Mouse (Mus musculus): Measurements from ENCODE around the gene Phc2.
A peak's percentile ranks its signal among the peaks of the same experiment; 100 is the strongest.
"Not testable (repeated sequence)": the region's sequence is repeated elsewhere in the genome, so short reads cannot be mapped to it uniquely, and the experiment has no call there.

The Phc2 gene

GRCm38 (mm10) chr4:128654505-128655381 lies at the start of gene Phc2:
TSS of gene Phc2 (plus strand) at chr4:128654702.
- peak; percentile 92 for DNase-seq

- no peak for DNase-seq
Observed at GRCm38 (mm10) chr4:128606586-128606985, 47.9 kb upstream of the Phc2 start.

GRCm38 (mm10) chr4:128607661-128608060 lies 46.8 kb upstream of the Phc2 start:
- DNase-seq: no peak

- peak; percentile 61 for DNase-seq
Observed at GRCm38 (mm10) chr4:128609276-128609924, 45.1 kb upstream of the Phc2 start.

- DNase-seq: peak; percentile 95
Observed at GRCm38 (mm10) chr4:128609925-128610402, 44.5 kb upstream of the Phc2 start, which contains the start of gene Zscan20. TSS of gene Zscan20 (minus strand) at chr4:128610098.

GRCm38 (mm10) chr4:128610706-128611105 lies 43.8 kb upstream of the Phc2 start:
- DNase-seq: no peak

- DNase-seq: not testable (repeated sequence)
Observed at GRCm38 (mm10) chr4:128611726-128612125, 42.8 kb upstream of the Phc2 start.

GRCm38 (mm10) chr4:128613326-128613725 lies 41.2 kb upstream of the Phc2 start:
- peak; percentile 50 for DNase-seq

- DNase-seq: no peak
Observed at GRCm38 (mm10) chr4:128615761-128616160, 38.7 kb upstream of the Phc2 start.

GRCm38 (mm10) chr4:128617363-128618120 lies 37.0 kb upstream of the Phc2 start:
- peak; percentile 29 for DNase-seq

- DNase-seq: no peak
Observed at GRCm38 (mm10) chr4:128618246-128618911, 36.1 kb upstream of the Phc2 start, which contains the start of gene Tlr12. TSS of gene Tlr12 (minus strand) at chr4:128618619.

GRCm38 (mm10) chr4:128618963-128619362 lies 35.5 kb upstream of the Phc2 start:
- no peak for DNase-seq

GRCm38 (mm10) chr4:128620572-128620971 lies 33.9 kb upstream of the Phc2 start:
- no peak for DNase-seq

- DNase-seq: no peak
Observed at GRCm38 (mm10) chr4:128621109-128621508, 33.4 kb upstream of the Phc2 start.

GRCm38 (mm10) chr4:128635451-128635850 lies 19.1 kb upstream of the Phc2 start:
- DNase-seq: no peak

GRCm38 (mm10) chr4:128635894-128636585 lies 18.5 kb upstream of the Phc2 start:
- DNase-seq: no peak

GRCm38 (mm10) chr4:128637250-128637649 lies 17.3 kb upstream of the Phc2 start:
- DNase-seq: peak; percentile 28

GRCm38 (mm10) chr4:128638265-128638923 lies 16.1 kb upstream of the Phc2 start:
- no peak for DNase-seq

- no peak for DNase-seq
Observed at GRCm38 (mm10) chr4:128641766-128642717, 12.5 kb upstream of the Phc2 start.

- no peak for DNase-seq
Observed at GRCm38 (mm10) chr4:128645896-128646295, 8.6 kb upstream of the Phc2 start.
